Mouse (Mus musculus): ENCODE results near the gene Cd164l2. TPM values are rescaled to one million over a fixed set of nuclear protein-coding genes. Genes with fewer than 3 reads are reported as not detected.
A peak's percentile ranks its signal among the peaks of the same experiment; 100 is the strongest.

The Cd164l2 gene
- polyA plus RNA-seq, 1 experiment from 2014 or later: 1.3 TPM

DNA sequence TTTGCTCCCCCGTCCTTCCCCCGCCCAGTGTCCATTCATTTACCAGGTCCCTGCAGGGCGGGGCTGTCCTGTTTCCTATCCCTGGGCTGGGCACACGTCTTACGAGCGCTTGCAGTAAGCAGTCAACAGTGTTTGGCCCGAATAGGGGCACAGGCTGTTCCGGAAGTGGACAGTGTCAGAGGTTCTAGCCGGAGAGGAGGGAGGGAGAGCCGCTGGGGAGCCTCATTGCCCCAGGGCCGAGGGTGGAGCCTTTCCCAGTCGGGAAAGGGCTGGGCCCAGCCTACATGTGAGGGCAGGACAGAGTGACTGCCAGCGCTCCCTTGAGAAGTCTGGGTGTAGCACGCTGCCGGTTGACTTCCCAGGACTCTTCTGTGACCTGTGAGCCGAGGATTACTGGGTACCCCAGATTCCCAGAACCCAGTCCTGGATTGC lies 28.6 kb downstream of the Cd164l2 start, which contains the start of gene Map3k6:
Map3k6 (plus strand) TSS at position 329 of the 432 bp plus-strand sequence.
- DNase-seq (ENCODE audit: low spot score): peak; percentile 85
- peak within 1 kb of the TSS; percentile 91 for H3K27ac ChIP-seq
- no peaks in the 10 kb centered on the region for H3K36me3 ChIP-seq
- H3K27me3 ChIP-seq (ENCODE audit: insufficient read depth, poor library complexity, severe bottlenecking): peaks cover 52% of the 10 kb centered on the region
- H3K4me1 ChIP-seq: peaks cover 32% of the 10 kb centered on the region
- peak within 1 kb of the TSS; percentile 80 for H3K4me3 ChIP-seq
- no peaks in the 10 kb centered on the region for H3K9me3 ChIP-seq
- 2% methylated on average over 16 of the region's 16 CpGs for WGBS

GRCm38 (mm10) chr4:133240934-133241908 lies 29.3 kb downstream of the Cd164l2 start:
- H3K36me3 ChIP-seq: no peaks in the 10 kb centered on the region
- under 1% methylated on average over 78 of the region's 78 CpGs for WGBS
- H3K9me3 ChIP-seq: no peaks in the 10 kb centered on the region
- peaks cover 55% of the 10 kb centered on the region for H3K27me3 ChIP-seq (ENCODE audit: insufficient read depth, poor library complexity, severe bottlenecking)
- peak overlapping the region; percentile 91 for H3K27ac ChIP-seq
- peak overlapping the region; percentile 80 for H3K4me3 ChIP-seq
- peak; percentile 97 for DNase-seq (ENCODE audit: low spot score)
- peaks cover 32% of the 10 kb centered on the region for H3K4me1 ChIP-seq

GRCm38 (mm10) chr4:133241910-133242309 lies 30.0 kb downstream of the Cd164l2 start:
- 23% methylated on average over 11 of the region's 11 CpGs for WGBS
- peaks cover 32% of the 10 kb centered on the region for H3K4me1 ChIP-seq
- H3K9me3 ChIP-seq: no peaks in the 10 kb centered on the region
- no peak for DNase-seq (ENCODE audit: low spot score)
- 0 out of 2 replicates have a peak overlapping the region, but pooled peaks have one; percentile 91 for H3K27ac ChIP-seq
- no peaks in the 10 kb centered on the region for H3K36me3 ChIP-seq
- H3K27me3 ChIP-seq (ENCODE audit: insufficient read depth, poor library complexity, severe bottlenecking): peaks cover 62% of the 10 kb centered on the region
- peak overlapping the region; percentile 80 for H3K4me3 ChIP-seq

GRCm38 (mm10) chr4:133242710-133243109 lies 30.8 kb downstream of the Cd164l2 start:
- DNase-seq (ENCODE audit: low spot score): no peak
- Histone ChIP-seq H3K27ac (no peak overlapping the region), H3K27me3 (ENCODE audit: insufficient read depth, poor library complexity, severe bottlenecking) (peaks cover 70% of the 10 kb centered on the region), H3K9me3 (no peaks in the 10 kb centered on the region), H3K4me1 (peaks cover 39% of the 10 kb centered on the region), H3K36me3 (no peaks in the 10 kb centered on the region), H3K4me3 (no peak overlapping the region)
- WGBS: 64% methylated on average over 9 of the region's 9 CpGs

DNA sequence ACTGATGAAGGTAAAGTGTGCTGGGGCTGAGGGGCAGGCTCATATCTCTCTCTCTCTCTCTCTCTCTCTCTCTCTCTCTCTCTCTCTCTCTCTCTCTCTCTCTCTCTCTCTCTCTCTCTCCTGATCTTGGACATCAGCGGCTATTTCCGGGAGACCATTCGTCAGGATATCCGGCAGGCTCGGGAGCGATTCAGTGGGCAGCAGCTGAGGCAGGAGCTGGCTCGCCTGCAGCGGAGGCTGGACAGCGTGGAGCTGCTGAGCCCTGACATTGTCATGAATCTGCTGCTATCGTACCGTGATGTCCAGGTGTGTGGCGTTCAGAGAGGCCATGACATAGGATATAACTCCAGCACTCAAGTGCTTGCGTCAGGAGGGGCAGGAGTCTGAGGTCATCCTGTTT lies 31.6 kb downstream of the Cd164l2 start:
- 43% methylated on average over 13 of the region's 13 CpGs for WGBS
- Histone ChIP-seq H3K4me3 (no peak overlapping the region), H3K4me1 (peaks cover 43% of the 10 kb centered on the region), H3K27ac (peak overlapping the region; percentile 17; the same call in 1 of the 2 replicates), H3K27me3 (ENCODE audit: insufficient read depth, poor library complexity, severe bottlenecking) (peaks cover 78% of the 10 kb centered on the region), H3K9me3 (no peaks in the 10 kb centered on the region), H3K36me3 (no peaks in the 10 kb centered on the region)
- DNase-seq (ENCODE audit: low spot score): no peak

- DNase-seq (ENCODE audit: low spot score): no peak
- WGBS: 74% methylated on average over 1 of the region's 1 CpGs
- Histone ChIP-seq H3K4me3 (no peak overlapping the region), H3K27me3 (ENCODE audit: insufficient read depth, poor library complexity, severe bottlenecking) (peaks cover 85% of the 10 kb centered on the region), H3K9me3 (no peaks in the 10 kb centered on the region), H3K27ac (no peak overlapping the region), H3K4me1 (peaks cover 43% of the 10 kb centered on the region), H3K36me3 (no peaks in the 10 kb centered on the region)
Measured at GRCm38 (mm10) chr4:133244289-133244688, 32.4 kb downstream of the Cd164l2 start.

- peaks cover 96% of the 10 kb centered on the region for H3K27me3 ChIP-seq (ENCODE audit: insufficient read depth, poor library complexity, severe bottlenecking)
- WGBS: 15% methylated on average over 15 of the region's 15 CpGs
- H3K4me3 ChIP-seq: no peak overlapping the region
- no peak for DNase-seq (ENCODE audit: low spot score)
- H3K4me1 ChIP-seq: peaks cover 39% of the 10 kb centered on the region
- no peak overlapping the region for H3K27ac ChIP-seq
- H3K36me3 ChIP-seq: no peaks in the 10 kb centered on the region
- no peaks in the 10 kb centered on the region for H3K9me3 ChIP-seq
Measured at GRCm38 (mm10) chr4:133247072-133247471, 35.1 kb downstream of the Cd164l2 start.

- no peak for DNase-seq (ENCODE audit: low spot score)
- Histone ChIP-seq H3K36me3 (no peaks in the 10 kb centered on the region), H3K9me3 (no peaks in the 10 kb centered on the region), H3K4me1 (peaks cover 33% of the 10 kb centered on the region), H3K27ac (no peak overlapping the region), H3K27me3 (ENCODE audit: insufficient read depth, poor library complexity, severe bottlenecking) (peaks cover 96% of the 10 kb centered on the region), H3K4me3 (no peak overlapping the region)
- 57% methylated on average over 13 of the region's 13 CpGs for WGBS
Measured at GRCm38 (mm10) chr4:133247806-133248449, 36.0 kb downstream of the Cd164l2 start.

GRCm38 (mm10) chr4:133250609-133251008 lies 38.7 kb downstream of the Cd164l2 start:
- WGBS: 4% methylated on average over 22 of the region's 22 CpGs
- DNase-seq (ENCODE audit: low spot score): peak; percentile 89
- Histone ChIP-seq H3K9me3 (no peaks in the 10 kb centered on the region), H3K27ac (peak overlapping the region; percentile 37; the same call in 1 of the 2 replicates), H3K4me1 (peaks cover 24% of the 10 kb centered on the region), H3K36me3 (no peaks in the 10 kb centered on the region), H3K4me3 (peak overlapping the region; percentile 56), H3K27me3 (ENCODE audit: insufficient read depth, poor library complexity, severe bottlenecking) (peaks cover 100% of the 10 kb centered on the region)

DNA sequence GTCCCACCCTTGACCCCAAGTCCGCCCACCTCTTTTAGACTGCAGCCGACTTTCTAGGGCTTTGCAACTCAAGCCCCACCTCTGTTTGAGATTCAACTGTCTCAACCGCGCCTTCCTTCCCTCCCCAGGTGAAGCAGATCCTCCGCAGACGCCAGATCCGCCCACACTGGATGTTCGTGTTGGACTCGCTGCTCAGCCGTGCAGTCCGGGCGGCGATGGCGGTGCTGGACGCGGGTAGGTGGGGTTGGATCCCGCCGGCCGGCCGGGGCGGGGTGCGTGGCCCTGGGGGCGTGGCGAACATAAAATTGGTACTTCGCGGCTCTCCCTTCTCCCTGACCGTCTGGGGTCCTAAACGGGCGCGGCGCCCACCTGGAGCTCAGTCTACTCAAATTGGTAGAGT lies 39.3 kb downstream of the Cd164l2 start:
- Histone ChIP-seq H3K9me3 (no peaks in the 10 kb centered on the region), H3K4me1 (peaks cover 24% of the 10 kb centered on the region), H3K27ac (peak overlapping the region; percentile 37; the same call in 1 of the 2 replicates), H3K36me3 (no peaks in the 10 kb centered on the region), H3K27me3 (ENCODE audit: insufficient read depth, poor library complexity, severe bottlenecking) (peaks cover 100% of the 10 kb centered on the region), H3K4me3 (peak overlapping the region; percentile 56)
- 1% methylated on average over 31 of the region's 31 CpGs for WGBS
- no peak for DNase-seq (ENCODE audit: low spot score)

DNA sequence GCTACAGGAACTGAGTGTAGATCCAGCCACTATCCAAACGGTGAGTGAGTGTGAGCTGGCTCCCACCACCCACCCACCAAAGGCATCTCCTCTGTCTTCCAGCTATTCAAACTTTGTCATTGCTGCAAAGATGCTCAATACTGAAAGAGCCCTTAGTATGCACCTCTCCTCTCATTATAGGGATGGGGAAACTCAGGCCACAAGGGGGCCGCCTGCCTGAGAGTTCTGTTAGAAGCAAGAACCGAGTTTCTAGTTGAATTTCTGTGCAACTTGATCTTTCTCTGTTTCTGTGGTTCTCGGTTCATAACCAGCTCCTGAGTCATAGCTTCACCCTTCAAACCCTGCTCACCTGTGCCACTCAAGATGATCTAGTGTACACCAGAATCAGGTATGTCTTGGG lies 40.2 kb downstream of the Cd164l2 start:
- no peak overlapping the region for H3K27ac ChIP-seq
- WGBS: 43% methylated on average over 4 of the region's 4 CpGs

GRCm38 (mm10) chr4:133253412-133253811 lies 41.5 kb downstream of the Cd164l2 start:
- DNase-seq (ENCODE audit: low spot score): no peak
- H3K4me1 ChIP-seq: peaks cover 25% of the 10 kb centered on the region
- peaks cover 100% of the 10 kb centered on the region for H3K27me3 ChIP-seq (ENCODE audit: insufficient read depth, poor library complexity, severe bottlenecking)
- H3K36me3 ChIP-seq: no peaks in the 10 kb centered on the region
- no peak overlapping the region for H3K4me3 ChIP-seq
- no peaks in the 10 kb centered on the region for H3K9me3 ChIP-seq
- H3K27ac ChIP-seq: no peak overlapping the region
- WGBS: 75% methylated on average over 12 of the region's 12 CpGs

More for the DNA sequence above, 40.2 kb downstream of the Cd164l2 start:
- Histone ChIP-seq H3K4me3 (no peak overlapping the region), H3K36me3 (no peaks in the 10 kb centered on the region), H3K9me3 (no peaks in the 10 kb centered on the region), H3K4me1 (peaks cover 31% of the 10 kb centered on the region), H3K27me3 (ENCODE audit: insufficient read depth, poor library complexity, severe bottlenecking) (peaks cover 100% of the 10 kb centered on the region)
- DNase-seq (ENCODE audit: low spot score): no peak

- Histone ChIP-seq H3K36me3 (no peaks in the 10 kb centered on the region), H3K27me3 (ENCODE audit: insufficient read depth, poor library complexity, severe bottlenecking) (peaks cover 98% of the 10 kb centered on the region), H3K9me3 (no peaks in the 10 kb centered on the region), H3K4me1 (peaks cover 24% of the 10 kb centered on the region), H3K27ac (no peak overlapping the region), H3K4me3 (no peak overlapping the region)
- WGBS: 34% methylated on average over 6 of the region's 6 CpGs
- DNase-seq (ENCODE audit: low spot score): no peak
Measured at GRCm38 (mm10) chr4:133255392-133255791, 43.5 kb downstream of the Cd164l2 start.
